Mouse (Mus musculus) CH12.LX (cell line): Measurements from ENCODE around the gene Zfp697. TPM values are rescaled to one million over a fixed set of nuclear protein-coding genes. Genes with fewer than 3 reads are reported as not detected.

Experiments
- DNase-seq: peaks from one replicate; pipeline ENCODE4 v3.0.0-alpha.2; 2013; ENCODE audit errors: extremely low read depth
- H3K27ac ChIP-seq: 2 replicates; pipeline ENCODE4 v1.5.1; 2012; ENCODE audit warnings: low read depth, mild to moderate bottlenecking, control low read depth, moderate library complexity; ENCODE audit not compliant: insufficient read depth
- H3K27me3 ChIP-seq: replicated peaks from 2 replicates; pipeline ENCODE3; 2012; ENCODE audit warnings: inconsistent platforms
- H3K36me3 ChIP-seq, 2 experiments: replicated peaks in 1 of 2; 2 replicates each; pipeline versions ENCODE3 to v1.6.1; 2012; ENCODE audit warnings: inconsistent platforms in 1 of 2, low read length in 1 of 2, mild to moderate bottlenecking in 1 of 2, mixed read lengths in 1 of 2, moderate library complexity in 1 of 2; ENCODE audit not compliant: control insufficient read depth in 1 of 2, insufficient read depth in 1 of 2
- H3K4me1 ChIP-seq, 2 experiments: 2 replicates each; pipeline ENCODE4 v1.6.1; 2012; ENCODE audit warnings: inconsistent platforms in 1 of 2, moderate library complexity in 1 of 2; ENCODE audit not compliant: insufficient read depth in 2 of 2, control insufficient read depth in 1 of 2
- H3K4me2 ChIP-seq: 2 replicates; pipeline ENCODE4 v1.6.1; 2012; ENCODE audit warnings: low read depth, mild to moderate bottlenecking, control low read depth; ENCODE audit not compliant: poor library complexity, insufficient read depth, severe bottlenecking
- H3K4me3 ChIP-seq, 3 experiments: fragments of 150-350 bp in 1 of 3; sonication (generic) in 1 of 3; replicated peaks in 1 of 3; 2 replicates each; pipeline versions ENCODE3 to v1.5.1; 2011 to 2012; ENCODE audit warnings: low read depth in 2 of 3, low read length in 2 of 3, mild to moderate bottlenecking in 2 of 3, moderate library complexity in 2 of 3, control low read depth in 1 of 3, improper control_type of control experiment in 1 of 3, inconsistent platforms in 1 of 3, mixed read lengths in 1 of 3; ENCODE audit not compliant: poor library complexity in 1 of 3
- H3K79me2 ChIP-seq: replicated peaks from 2 replicates; pipeline ENCODE4 v1.6.1; 2012; ENCODE audit warnings: mild to moderate bottlenecking, moderate library complexity; ENCODE audit not compliant: control insufficient read depth, poor library complexity, insufficient read depth, severe bottlenecking; ENCODE audit errors: extremely low read depth
- H3K9ac ChIP-seq: 2 replicates; pipeline ENCODE4 v1.6.1; 2012; ENCODE audit warnings: low read depth, mild to moderate bottlenecking, control low read depth, moderate library complexity; ENCODE audit not compliant: insufficient read depth
- H3K9me3 ChIP-seq: replicated peaks from 2 replicates; pipeline ENCODE3; 2012; ENCODE audit warnings: low read length, inconsistent platforms, mixed read lengths
- E2F4 ChIP-seq: IDR thresholded peaks from 2 replicates; pipeline ENCODE4 v1.6.1; 2011; ENCODE audit warnings: low read depth, low read length, improper control_type of control experiment; ENCODE audit not compliant: insufficient replicate concordance
- ELF1 ChIP-seq: IDR thresholded peaks from 2 replicates; pipeline ENCODE4 v1.6.1; 2014; ENCODE audit warnings: low read depth, mild to moderate bottlenecking, inconsistent platforms, low read length, improper control_type of control experiment
- MAZ ChIP-seq: IDR thresholded peaks from 2 replicates; pipeline ENCODE4 v1.6.1; 2012; ENCODE audit warnings: low read depth, mild to moderate bottlenecking, inconsistent platforms, low read length, improper control_type of control experiment, moderate library complexity
- MEF2A ChIP-seq: IDR thresholded peaks from 2 replicates; pipeline ENCODE4 v1.6.1; 2014; ENCODE audit warnings: low read depth, mild to moderate bottlenecking, inconsistent platforms, low read length, improper control_type of control experiment, borderline replicate concordance
- MXI1 ChIP-seq: IDR thresholded peaks from 2 replicates; pipeline ENCODE4 v1.6.1; 2011; ENCODE audit warnings: mild to moderate bottlenecking, low read depth, low read length, improper control_type of control experiment
- MYC ChIP-seq: IDR thresholded peaks from 2 replicates; pipeline ENCODE4 v1.6.1; 2011; ENCODE audit warnings: low read depth, mild to moderate bottlenecking, improper control_type of control experiment, low read length
- POLR2A ChIP-seq: IDR thresholded peaks from 2 replicates; pipeline ENCODE4 v1.6.1; 2011; ENCODE audit warnings: low read depth, mild to moderate bottlenecking, improper control_type of control experiment, low read length
- POLR2AphosphoS2 ChIP-seq: IDR thresholded peaks from 2 replicates; pipeline ENCODE4 v1.6.1; 2011; ENCODE audit warnings: low read depth, low read length, improper control_type of control experiment
- RAD21 ChIP-seq: IDR thresholded peaks from 2 replicates; pipeline ENCODE4 v1.6.1; 2011; ENCODE audit warnings: low read depth, mild to moderate bottlenecking, low read length, improper control_type of control experiment, moderate library complexity
- TBP ChIP-seq: conservative IDR thresholded peaks from 2 replicates; pipeline ENCODE4 v1.6.1; 2011; ENCODE audit warnings: low read depth, low read length, improper control_type of control experiment
- TCF12 ChIP-seq: IDR thresholded peaks from 2 replicates; pipeline ENCODE4 v1.6.1; 2014; ENCODE audit warnings: low read depth, mild to moderate bottlenecking, inconsistent platforms, low read length, improper control_type of control experiment
- USF1 ChIP-seq: IDR thresholded peaks from 2 replicates; pipeline ENCODE4 v1.6.1; 2014; ENCODE audit warnings: low read depth, mild to moderate bottlenecking, inconsistent platforms, low read length, improper control_type of control experiment
- USF2 ChIP-seq: conservative IDR thresholded peaks from 2 replicates; pipeline ENCODE4 v1.6.1; 2011; ENCODE audit warnings: low read depth, low read length, improper control_type of control experiment
- ZKSCAN1 ChIP-seq: IDR thresholded peaks from 2 replicates; pipeline ENCODE4 v1.6.1; 2012; ENCODE audit warnings: low read depth, inconsistent platforms, low read length, improper control_type of control experiment, borderline replicate concordance
- ZNF384 ChIP-seq: IDR thresholded peaks from 2 replicates; pipeline ENCODE4 v1.6.1; 2012; ENCODE audit warnings: low read depth, low read length, improper control_type of control experiment, inconsistent platforms
- dilution Hi-C: fragments of 300-500 bp; cut with MboI; formaldehyde crosslinking; loops from 2 replicates; pipeline ENCODE4 v1.14.3; 2020; ENCODE audit warnings: low sequenced_read_pairs; ENCODE audit not compliant: extremely low pct_unique_long_range_greater_than_20kb, extremely low pct_ligation_motif_present
- in situ Hi-C: fragments of 300-500 bp; cut with MboI; formaldehyde crosslinking; loops from 3 replicates; pipeline ENCODE4 v1.14.3; 2019; ENCODE audit warnings: low sequenced_read_pairs, low pct_ligation_motif_present, low pct_unique_long_range_greater_than_20kb, mixed read lengths
- polyA plus RNA-seq: library from polyadenylated mRNA; unstranded; fragments of >175 nt; gene quantifications from 2 replicates; pipeline ENCODE4 v1.2.1, GENCODE M21; 2012; ENCODE audit warnings: low read depth; ENCODE audit not compliant: insufficient read length
- total RNA-seq, 2 experiments: library from RNA; depleted of rRNA; stranded (reverse); fragments of 300-350 nt in 1 of 2; fragments of >200 nt in 1 of 2; gene quantifications; 2 replicates each; pipeline ENCODE4 v1.2.3; 2012 to 2014

Zfp697 gene
- total and polyA plus RNA-seq, 3 experiments, result not detected

GRCm38 (mm10) chr3:98418991-98419785 lies 36.9 kb downstream of the Zfp697 start:
- H3K9me3 ChIP-seq, result no peaks in the 10 kb centered on the region
- H3K4me1 ChIP-seq, result peaks cover 3 to 19% of the 10 kb centered on the region in 2 experiments
- no peak overlapping the region for H3K9ac ChIP-seq
- H3K27me3 ChIP-seq, result no peaks in the 10 kb centered on the region
- dilution Hi-C loops, result no loop called here
- no peak overlapping the region for H3K4me3 ChIP-seq
- no peaks in the 10 kb centered on the region for H3K36me3 ChIP-seq
- no peaks in the 10 kb centered on the region; the same call in 1 of the 2 replicates for H3K79me2 ChIP-seq
- H3K4me2 ChIP-seq, result no peak overlapping the region
- no peak for DNase-seq
- in situ Hi-C loops, result no loop called here
- TF ChIP-seq MXI1, result no peak
- H3K27ac ChIP-seq, result no peak overlapping the region

- dilution Hi-C loops (no loop called here), in situ Hi-C loops (no loop called here)
- H3K27ac ChIP-seq, result no peak overlapping the region
- H3K4me2 ChIP-seq, result no peak overlapping the region
- H3K36me3 ChIP-seq, result no peaks in the 10 kb centered on the region
- H3K9ac ChIP-seq, result no peak overlapping the region
- no peak for DNase-seq
- H3K4me1 ChIP-seq, result peaks cover 3 to 21% of the 10 kb centered on the region in 2 experiments
- H3K27me3 ChIP-seq, result no peaks in the 10 kb centered on the region
- no peak for TF ChIP-seq ZKSCAN1
- TF ChIP-seq USF1, result no peak
- TF ChIP-seq ELF1, result no peak
- no peak for TF ChIP-seq MAZ
- H3K79me2 ChIP-seq, result no peaks in the 10 kb centered on the region; the same call in 1 of the 2 replicates
- no peaks in the 10 kb centered on the region for H3K9me3 ChIP-seq
- no peak overlapping the region for H3K4me3 ChIP-seq
These were observed 37.5 kb downstream of the Zfp697 start for GRCm38 (mm10) chr3:98419786-98420070.

- dilution Hi-C loops (no loop called here), in situ Hi-C loops (no loop called here)
- H3K27me3 ChIP-seq, result peaks cover 8% of the 10 kb centered on the region
- H3K4me1 ChIP-seq, result peaks cover 7 to 29% of the 10 kb centered on the region in 2 experiments
- no peak overlapping the region for H3K9ac ChIP-seq
- no peak for DNase-seq
- no peak overlapping the region for H3K4me2 ChIP-seq
- H3K27ac ChIP-seq, result no peak overlapping the region
- no peaks in the 10 kb centered on the region for H3K36me3 ChIP-seq
- TF ChIP-seq TCF12 (no peak), POLR2AphosphoS2 (no peak), TBP (no peak), E2F4 (no peak), POLR2A (no peak), MEF2A (no peak), MYC (no peak), USF2 (no peak), ZNF384 (no peak), ZKSCAN1 (no peak), RAD21 (no peak)
- H3K9me3 ChIP-seq, result no peaks in the 10 kb centered on the region
- H3K79me2 ChIP-seq, result no peaks in the 10 kb centered on the region; the same call in 1 of the 2 replicates
- H3K4me3 ChIP-seq, result no peak overlapping the region
These were observed 40.7 kb downstream of the Zfp697 start for GRCm38 (mm10) chr3:98422926-98423325.
